In the genomic region with DNA sequence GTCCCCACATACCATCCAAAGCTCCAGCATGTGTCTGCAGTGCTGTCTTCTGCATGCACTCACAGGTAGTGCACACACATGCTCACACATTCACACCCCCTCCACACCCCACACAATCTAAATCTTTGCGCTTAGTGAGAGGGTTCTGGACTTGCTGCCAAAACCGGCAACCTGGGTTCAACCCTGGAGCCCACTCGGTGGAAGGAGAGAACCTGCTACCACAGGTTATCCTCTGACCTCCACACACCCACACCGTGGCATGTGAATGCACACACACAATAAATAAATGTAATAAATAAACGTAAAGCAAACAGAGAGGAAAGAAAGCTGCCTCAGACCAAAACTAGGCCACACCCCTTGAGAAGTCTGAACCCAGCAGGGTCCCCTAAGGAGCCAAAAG, we compare ENCODE assay signal across 8 mouse cellular contexts. TPM values are rescaled to one million over a fixed set of nuclear protein-coding genes. Genes with fewer than 3 reads are reported as not detected.
DNase-seq lines count a peak whose midpoint lies in the region; ATAC-seq and TF ChIP-seq lines count a peak whose summit lies in the region.

No protein-coding gene starts in this region.

- no peak for TF ChIP-seq POLR2A in bone marrow macrophage, adult 2 months (IDR thresholded peaks at IDR 0.05; ENCODE audit: borderline replicate concordance, low read depth, low read length)

- peak; percentile 44 for DNase-seq in kidney, adult 11 months
- no peak for DNase-seq in kidney, postnatal 4 days
- no peak for DNase-seq in heart, postnatal 0 days (ENCODE audit: low spot score)
- no peak for DNase-seq in midbrain, embryonic 11.5 days (ENCODE audit: low spot score, missing footprints)
- no peak for DNase-seq in left cerebral cortex, adult 8-10 months (ENCODE audit: low spot score in 2 of 2)
- no peak for DNase-seq in right cerebral cortex, postnatal 4 days

- 71% methylated on average over 5 of the region's 5 CpGs for WGBS in heart, postnatal 0 days
- WGBS in midbrain, embryonic 11.5 days = 85% methylated on average over 5 of the region's 5 CpGs

- H3K9ac ChIP-seq in heart, postnatal 0 days (replicated peaks; ENCODE audit: low read depth, low read length) = peak overlapping the region; percentile 48
- peak overlapping the region; percentile 89 for H3K9ac ChIP-seq in midbrain, embryonic 11.5 days (ENCODE audit: low read length)

- peak overlapping the region; percentile 82 for H3K4me2 ChIP-seq in heart, postnatal 0 days (ENCODE audit: low read depth, low read length)
- H3K4me2 ChIP-seq in midbrain, embryonic 11.5 days = peak overlapping the region; percentile 75

- peaks cover 43% of the 10 kb centered on the region for H3K36me3 ChIP-seq in heart, postnatal 0 days (replicated peaks; ENCODE audit: control insufficient read depth, insufficient read depth, low read length)
- peaks cover 18% of the 10 kb centered on the region for H3K36me3 ChIP-seq in midbrain, embryonic 11.5 days (ENCODE audit: control insufficient read depth, insufficient read depth, low read length)

- ATAC-seq in heart, postnatal 0 days (ENCODE audit: insufficient read depth, low read depth) = no peak
- ATAC-seq in midbrain, embryonic 11.5 days (ENCODE audit: low FRiP score) = no peak
- ATAC-seq in CD4-positive, CD25-positive, alpha-beta regulatory T cell, adult 4 months = no peak

- H3K4me1 ChIP-seq in bone marrow macrophage, adult 2 months (ENCODE audit: control insufficient read depth, insufficient read depth, low read length) = peaks cover 9% of the 10 kb centered on the region
- H3K4me1 ChIP-seq in heart, postnatal 0 days (ENCODE audit: control insufficient read depth, insufficient read depth) = peaks cover 16% of the 10 kb centered on the region
- peaks cover 15% of the 10 kb centered on the region for H3K4me1 ChIP-seq in midbrain, embryonic 11.5 days (ENCODE audit: control insufficient read depth, insufficient read depth, low read length)

- no peak for TF ChIP-seq EP300 in heart, postnatal 0 days (IDR thresholded peaks at IDR 0.05; ENCODE audit: low read depth)

- H3K4me3 ChIP-seq in bone marrow macrophage, adult 2 months (ENCODE audit: insufficient read depth, low read length) = peak overlapping the region; percentile 65
- peak overlapping the region; percentile 81 for H3K4me3 ChIP-seq in heart, postnatal 0 days (ENCODE audit: low read depth, low read length)
- H3K4me3 ChIP-seq in midbrain, embryonic 11.5 days (ENCODE audit: low read depth, low read length) = peak overlapping the region; percentile 83

- no peaks in the 10 kb centered on the region for H3K27me3 ChIP-seq in heart, postnatal 0 days (ENCODE audit: control insufficient read depth, insufficient read depth, low read length)
- no peaks in the 10 kb centered on the region for H3K27me3 ChIP-seq in midbrain, embryonic 11.5 days (ENCODE audit: control insufficient read depth, insufficient read depth, low read length)

- no peak for TF ChIP-seq CTCF in bone marrow macrophage, adult 2 months (IDR thresholded peaks at IDR 0.05; ENCODE audit: low read depth, low read length)
- no peak for TF ChIP-seq CTCF in heart, postnatal 0 days (IDR thresholded peaks at IDR 0.05; ENCODE audit: low read depth)

- no peak overlapping the region for H3K27ac ChIP-seq in bone marrow macrophage, adult 2 months (ENCODE audit: insufficient read depth, low read depth, low read length)
- no peak overlapping the region for H3K27ac ChIP-seq in heart, postnatal 0 days (ENCODE audit: low read depth)
- H3K27ac ChIP-seq in midbrain, embryonic 11.5 days (ENCODE audit: low read depth, low read length) = no peak overlapping the region

- no peaks in the 10 kb centered on the region for H3K9me3 ChIP-seq in heart, postnatal 0 days (replicated peaks; ENCODE audit: control insufficient read depth, low read length)
- H3K9me3 ChIP-seq in midbrain, embryonic 11.5 days (ENCODE audit: control insufficient read depth, low read length) = no peaks in the 10 kb centered on the region

RNA-seq across cellular contexts. Expression of a gene that starts 1.0 kb away (rescaled TPM):
- polyA plus RNA-seq in bone marrow macrophage, adult 2 months (2012; ENCODE audit: insufficient read depth, insufficient read length, missing spikeins) = 36.9 and 45.3 TPM in 2 replicates
- total RNA-seq in heart, postnatal 0 days (2014; rRNA removed; ENCODE audit: low replicate concordance) = 81.8 and 137 TPM in 2 replicates
- 91.3 and 91.8 TPM in 2 replicates for polyA plus RNA-seq in heart, postnatal 0 days (2015; fragmentation: Nextera tagmentation; extraction: Ambion mirVana)
- polyA plus RNA-seq in midbrain, embryonic 11.5 days (2014; fragmentation: Nextera tagmentation; extraction: Ambion mirVana) = 31.8 and 34.3 TPM in 2 replicates
- 1 to 10 TPM; 1.2 to 3.1 TPM for polyA plus RNA-seq in CD4-positive, CD25-positive, alpha-beta regulatory T cell, adult 4 months (2017; shearing (Covaris generic))
- total RNA-seq in left cerebral cortex, adult 8-10 months (2022) = 10 to 100 TPM; 53.8 to 68.8 (median 64.7) TPM

RNA-seq across cellular contexts. Expression of a gene that starts 1.1 kb away (rescaled TPM):
- polyA plus RNA-seq in bone marrow macrophage, adult 2 months (2012; ENCODE audit: insufficient read depth, insufficient read length, missing spikeins) = 69.5 and 76.1 TPM in 2 replicates
- 43.5 and 101 TPM in 2 replicates for total RNA-seq in heart, postnatal 0 days (2014; rRNA removed; ENCODE audit: low replicate concordance)
- polyA plus RNA-seq in heart, postnatal 0 days (2015; fragmentation: Nextera tagmentation; extraction: Ambion mirVana) = 51.7 and 57.5 TPM in 2 replicates
- 63.4 and 69.4 TPM in 2 replicates for polyA plus RNA-seq in midbrain, embryonic 11.5 days (2014; fragmentation: Nextera tagmentation; extraction: Ambion mirVana)
- polyA plus RNA-seq in CD4-positive, CD25-positive, alpha-beta regulatory T cell, adult 4 months (2017; shearing (Covaris generic)) = 10 to 100 TPM; 64.8 to 85.3 TPM
- 10 to 100 TPM; 76.4 to 88.3 (median 82.2) TPM for total RNA-seq in left cerebral cortex, adult 8-10 months (2022)

RNA-seq across cellular contexts. Expression of a gene that starts 9.2 kb away (rescaled TPM):
- 31.2 and 48.7 TPM in 2 replicates for polyA plus RNA-seq in bone marrow macrophage, adult 2 months (2012; ENCODE audit: insufficient read depth, insufficient read length, missing spikeins)
- total RNA-seq in heart, postnatal 0 days (2014; rRNA removed; ENCODE audit: low replicate concordance) = 43.6 and 45.9 TPM in 2 replicates
- polyA plus RNA-seq in heart, postnatal 0 days (2015; fragmentation: Nextera tagmentation; extraction: Ambion mirVana) = 24.5 and 27.2 TPM in 2 replicates
- polyA plus RNA-seq in midbrain, embryonic 11.5 days (2014; fragmentation: Nextera tagmentation; extraction: Ambion mirVana) = 26.1 and 28.6 TPM in 2 replicates
- polyA plus RNA-seq in CD4-positive, CD25-positive, alpha-beta regulatory T cell, adult 4 months (2017; shearing (Covaris generic)) = 10 to 100 TPM; 45.0 to 74.3 TPM
- 10 to 100 TPM; 23.9 to 27.0 (median 24.4) TPM for total RNA-seq in left cerebral cortex, adult 8-10 months (2022)

RNA-seq across cellular contexts. Expression of a gene that starts 21.8 kb away (rescaled TPM):
- 90.1 and 105 TPM in 2 replicates for polyA plus RNA-seq in bone marrow macrophage, adult 2 months (2012; ENCODE audit: insufficient read depth, insufficient read length, missing spikeins)
- total RNA-seq in heart, postnatal 0 days (2014; rRNA removed; ENCODE audit: low replicate concordance) = 335 and 364 TPM in 2 replicates
- 246 and 248 TPM in 2 replicates for polyA plus RNA-seq in heart, postnatal 0 days (2015; fragmentation: Nextera tagmentation; extraction: Ambion mirVana)
- 316 and 350 TPM in 2 replicates for polyA plus RNA-seq in midbrain, embryonic 11.5 days (2014; fragmentation: Nextera tagmentation; extraction: Ambion mirVana)
- 1 to 10 TPM; 1.1 to 3.9 TPM for polyA plus RNA-seq in CD4-positive, CD25-positive, alpha-beta regulatory T cell, adult 4 months (2017; shearing (Covaris generic))
- total RNA-seq in left cerebral cortex, adult 8-10 months (2022) = 100 to 1,000 TPM; 277 to 305 (median 293) TPM

RNA-seq across cellular contexts. Expression of a gene that starts 31.3 kb away (rescaled TPM):
- polyA plus RNA-seq in bone marrow macrophage, adult 2 months (2012; ENCODE audit: insufficient read depth, insufficient read length, missing spikeins) = 28.4 and 32.8 TPM in 2 replicates
- total RNA-seq in heart, postnatal 0 days (2014; rRNA removed; ENCODE audit: low replicate concordance) = 5.6 and 16.0 TPM in 2 replicates
- 3.0 and 3.5 TPM in 2 replicates for polyA plus RNA-seq in heart, postnatal 0 days (2015; fragmentation: Nextera tagmentation; extraction: Ambion mirVana)
- polyA plus RNA-seq in midbrain, embryonic 11.5 days (2014; fragmentation: Nextera tagmentation; extraction: Ambion mirVana) = 2.8 and 3.3 TPM in 2 replicates
- polyA plus RNA-seq in CD4-positive, CD25-positive, alpha-beta regulatory T cell, adult 4 months (2017; shearing (Covaris generic)) = under 1 TPM; 0.19 to 0.35 TPM
- total RNA-seq in left cerebral cortex, adult 8-10 months (2022) = 10 to 100 TPM; 23.8 to 26.8 (median 24.2) TPM
